Mouse (Mus musculus): ENCODE measurements at regions not wholly inside any gene's neighbourhood (a gene's known extent, or its start where the extent isn't known, plus 50 kb on each side); places are given as distances from the start of the nearest gene placed in this dataset.

GRCm38 (mm10) chr1:6984226-6984625, 2176.5 kb downstream of the Gm37988 start:
- TF ChIP-seq CTCF (IDR thresholded peaks at IDR 0.05) (no peak), POLR2A (IDR thresholded peaks at IDR 0.05; ENCODE audit: insufficient read depth, low read depth, low read length) (no peak), EP300 (IDR thresholded peaks at IDR 0.05; ENCODE audit: insufficient read depth, low read depth, low read length) (no peak)
